Mouse (Mus musculus): ENCODE measurements around the gene Ndufv1.

- TF ChIP-seq POLR2A (IDR thresholded peaks at IDR 0.05; ENCODE audit: control insufficient read depth, extremely low read depth, insufficient read depth, low read length, poor library complexity) (no peak), CTCF (IDR thresholded peaks at IDR 0.05; ENCODE audit: borderline replicate concordance, control insufficient read depth, extremely low read depth, insufficient read depth, low read length, poor library complexity) (no peak)
Measured at GRCm38 (mm10) chr19:4046866-4047254, 34.3 kb upstream of the Ndufv1 start.

Data from thymus, adult 2 months (tissue).